Mouse (Mus musculus): Measurements from ENCODE around the gene Isyna1. TPM values are rescaled to one million over a fixed set of nuclear protein-coding genes. Genes with fewer than 3 reads are reported as not detected.
A peak's percentile ranks its signal among the peaks of the same experiment; 100 is the strongest.

Gene Isyna1
- polyA plus RNA-seq, 1 experiment = not detected

DNA sequence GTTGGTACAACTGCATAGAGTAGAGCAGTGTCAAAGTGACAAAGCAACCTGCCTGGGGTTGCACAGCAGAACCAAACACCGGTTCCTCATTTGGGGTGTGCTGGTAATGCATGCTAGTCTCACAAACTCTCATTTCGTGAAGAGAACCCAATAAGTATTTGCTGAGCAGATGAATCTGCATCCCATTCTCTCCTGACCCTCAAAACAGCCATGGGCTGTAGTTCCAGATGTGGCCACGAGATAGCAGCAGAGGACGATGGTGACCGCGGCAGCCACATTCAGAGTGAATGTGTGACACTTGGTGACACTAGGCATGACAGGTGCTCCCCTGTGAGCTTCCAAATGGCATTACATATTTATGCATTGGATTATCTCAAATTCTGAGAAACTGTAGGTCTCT is 17.7 kb downstream of the Isyna1 start:
- Histone ChIP-seq H3K27ac (ENCODE audit: insufficient read depth, low read depth, low read length) (peak overlapping the region; percentile 72), H3K4me1 (ENCODE audit: control insufficient read depth, insufficient read depth, low read length) (peaks cover 44% of the 10 kb centered on the region), H3K4me3 (ENCODE audit: insufficient read depth, low read depth, low read length) (peak overlapping the region; percentile 36)
- TF ChIP-seq CTCF (IDR thresholded peaks at IDR 0.05; ENCODE audit: insufficient read depth, low read depth, low read length) (peak; percentile 79), POLR2A (IDR thresholded peaks at IDR 0.05; ENCODE audit: insufficient read depth, low read depth, low read length) (no peak)
- WGBS = 1% methylated on average over 6 of the region's 6 CpGs

DNA sequence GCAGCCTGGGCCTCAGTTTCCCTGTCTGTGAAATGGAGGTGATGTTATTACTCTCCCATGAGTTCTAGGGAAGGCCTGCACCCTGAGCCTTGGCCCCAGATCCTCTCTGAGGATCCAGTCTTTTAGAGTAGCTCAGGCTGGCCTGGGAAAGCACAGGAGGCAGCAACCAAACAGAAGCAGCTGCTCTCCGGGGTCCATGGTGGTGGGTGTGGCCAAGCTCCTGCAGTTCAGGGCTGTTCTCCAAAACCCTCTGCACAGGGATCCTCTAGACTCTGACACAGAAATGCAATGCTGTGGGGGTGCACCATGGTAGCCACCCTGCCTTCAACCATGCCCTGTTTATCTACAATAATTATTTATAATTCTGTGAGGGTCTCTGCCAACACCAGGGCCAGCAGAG is 19.6 kb downstream of the Isyna1 start:
- Histone ChIP-seq H3K4me1 (ENCODE audit: control insufficient read depth, insufficient read depth, low read length) (peaks cover 29% of the 10 kb centered on the region), H3K27ac (ENCODE audit: insufficient read depth, low read depth, low read length) (no peak overlapping the region), H3K4me3 (ENCODE audit: insufficient read depth, low read depth, low read length) (no peak overlapping the region)
- 4% methylated on average over 1 of the region's 1 CpGs for WGBS
- TF ChIP-seq POLR2A (IDR thresholded peaks at IDR 0.05; ENCODE audit: insufficient read depth, low read depth, low read length) = no peak
- no peak for TF ChIP-seq CTCF (IDR thresholded peaks at IDR 0.05; ENCODE audit: insufficient read depth, low read depth, low read length)

DNA sequence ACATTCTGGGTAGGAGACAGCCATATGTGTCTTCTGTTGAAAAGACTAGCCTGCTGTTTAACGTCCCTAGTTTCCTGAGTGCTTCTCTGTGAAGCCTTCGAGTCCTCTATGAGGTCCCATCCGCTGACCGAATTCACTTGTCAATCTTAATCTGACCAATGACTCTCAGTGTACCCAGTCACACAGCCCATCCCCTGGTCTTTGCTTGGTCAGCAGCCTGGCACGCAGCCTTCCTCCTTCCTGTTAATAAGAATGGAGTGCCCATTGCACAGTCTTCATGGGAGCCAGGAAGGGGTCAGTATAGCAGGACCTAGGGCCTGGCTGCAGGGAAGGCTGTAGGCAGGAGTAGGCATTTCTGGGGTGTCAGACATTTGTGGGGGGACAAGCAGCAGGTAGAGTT is 20.3 kb downstream of the Isyna1 start:
- TF ChIP-seq POLR2A (IDR thresholded peaks at IDR 0.05; ENCODE audit: insufficient read depth, low read depth, low read length) (no peak), CTCF (IDR thresholded peaks at IDR 0.05; ENCODE audit: insufficient read depth, low read depth, low read length) (no peak)
- H3K4me1 ChIP-seq (ENCODE audit: control insufficient read depth, insufficient read depth, low read length) = peaks cover 21% of the 10 kb centered on the region
- H3K4me3 ChIP-seq (ENCODE audit: insufficient read depth, low read depth, low read length) = no peak overlapping the region
- no peak overlapping the region for H3K27ac ChIP-seq (ENCODE audit: insufficient read depth, low read depth, low read length)
- WGBS = 74% methylated on average over 5 of the region's 5 CpGs

DNA sequence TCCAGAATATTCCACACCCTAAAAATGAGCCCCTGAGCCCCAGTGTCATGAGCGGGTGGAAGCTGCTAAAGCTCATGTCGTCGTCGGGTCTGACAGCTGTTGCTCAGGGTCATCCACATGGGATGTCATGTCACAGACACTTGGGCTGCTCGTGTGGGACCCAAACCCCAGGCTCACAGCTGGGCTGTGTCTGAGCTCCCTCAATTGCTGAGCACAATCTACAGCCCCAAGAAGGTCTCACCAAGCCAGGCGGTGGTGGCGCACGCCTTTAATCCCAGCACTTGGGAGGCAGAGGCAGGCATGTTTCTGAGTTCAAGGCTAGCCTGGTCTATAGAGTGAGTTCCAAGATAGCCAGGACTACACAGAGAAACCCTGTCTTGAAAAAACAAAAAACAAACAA is 21.1 kb downstream of the Isyna1 start:
- TF ChIP-seq CTCF (IDR thresholded peaks at IDR 0.05; ENCODE audit: insufficient read depth, low read depth, low read length) = no peak
- TF ChIP-seq POLR2A (IDR thresholded peaks at IDR 0.05; ENCODE audit: insufficient read depth, low read depth, low read length) = no peak
- WGBS = 94% methylated on average over 8 of the region's 8 CpGs

DNA sequence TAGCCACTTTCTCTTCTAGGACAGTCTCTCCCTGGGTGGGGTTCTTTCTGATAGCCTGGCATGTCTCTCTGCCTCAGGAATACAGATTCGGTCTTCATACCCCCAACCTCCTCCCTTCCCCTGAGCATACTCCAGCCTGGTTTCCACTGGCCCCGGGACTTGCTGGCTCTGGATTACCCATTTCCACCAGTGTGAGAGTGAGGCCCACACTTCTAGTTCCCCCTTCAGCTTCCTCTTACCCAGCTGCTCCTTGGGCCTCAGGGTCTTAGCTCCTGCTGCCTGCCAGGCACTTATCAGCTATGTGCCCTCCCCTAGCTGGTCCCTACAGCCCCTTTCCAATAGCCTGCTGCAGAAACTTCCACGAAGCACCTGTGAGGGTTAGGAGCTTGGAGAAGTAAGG is 21.7 kb downstream of the Isyna1 start, which contains the start of gene Lrrc25:
Gene Lrrc25 (plus strand): TSS at position 262 of the 400 bp plus-strand sequence.
- no peak within 1 kb of the TSS for H3K4me3 ChIP-seq (ENCODE audit: insufficient read depth, low read depth, low read length)
- no peak within 1 kb of the TSS for H3K27ac ChIP-seq (ENCODE audit: insufficient read depth, low read depth, low read length)
- WGBS = 96% methylated on average over 3 of the region's 3 CpGs
- peaks cover 12% of the 10 kb centered on the region for H3K4me1 ChIP-seq (ENCODE audit: control insufficient read depth, insufficient read depth, low read length)
- TF ChIP-seq CTCF (IDR thresholded peaks at IDR 0.05; ENCODE audit: insufficient read depth, low read depth, low read length) (no peak), POLR2A (IDR thresholded peaks at IDR 0.05; ENCODE audit: insufficient read depth, low read depth, low read length) (no peak)

More for the DNA sequence above, 21.1 kb downstream of the Isyna1 start:
- Histone ChIP-seq H3K27ac (ENCODE audit: insufficient read depth, low read depth, low read length) (no peak overlapping the region), H3K4me1 (ENCODE audit: control insufficient read depth, insufficient read depth, low read length) (peaks cover 14% of the 10 kb centered on the region), H3K4me3 (ENCODE audit: insufficient read depth, low read depth, low read length) (no peak overlapping the region)

DNA sequence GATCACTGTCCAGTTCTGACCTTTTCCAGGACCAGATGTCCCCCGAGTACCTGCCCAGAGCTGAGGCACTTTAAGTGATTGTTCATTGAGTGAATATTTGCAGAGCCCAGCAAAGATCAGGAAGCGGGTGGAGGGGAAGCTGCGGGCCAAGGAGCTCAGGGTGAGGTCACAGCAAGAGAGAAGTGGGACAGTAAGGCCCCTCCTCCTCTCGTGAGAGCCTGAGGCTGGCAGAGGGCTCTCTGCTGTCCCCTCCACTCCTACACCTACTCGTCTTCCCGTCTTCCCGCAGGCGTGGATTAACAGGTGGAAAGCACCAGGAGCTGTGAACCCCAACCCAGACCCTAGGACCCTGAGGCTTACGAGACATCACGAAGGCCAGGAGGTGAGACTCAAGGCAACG is 22.5 kb downstream of the Isyna1 start:
- no peak for TF ChIP-seq CTCF (IDR thresholded peaks at IDR 0.05; ENCODE audit: insufficient read depth, low read depth, low read length)
- TF ChIP-seq POLR2A (IDR thresholded peaks at IDR 0.05; ENCODE audit: insufficient read depth, low read depth, low read length) = no peak
- 73% methylated on average over 11 of the region's 11 CpGs for WGBS
- no peak overlapping the region for H3K4me3 ChIP-seq (ENCODE audit: insufficient read depth, low read depth, low read length)
- peaks cover 4% of the 10 kb centered on the region for H3K4me1 ChIP-seq (ENCODE audit: control insufficient read depth, insufficient read depth, low read length)
- H3K27ac ChIP-seq (ENCODE audit: insufficient read depth, low read depth, low read length) = no peak overlapping the region

DNA sequence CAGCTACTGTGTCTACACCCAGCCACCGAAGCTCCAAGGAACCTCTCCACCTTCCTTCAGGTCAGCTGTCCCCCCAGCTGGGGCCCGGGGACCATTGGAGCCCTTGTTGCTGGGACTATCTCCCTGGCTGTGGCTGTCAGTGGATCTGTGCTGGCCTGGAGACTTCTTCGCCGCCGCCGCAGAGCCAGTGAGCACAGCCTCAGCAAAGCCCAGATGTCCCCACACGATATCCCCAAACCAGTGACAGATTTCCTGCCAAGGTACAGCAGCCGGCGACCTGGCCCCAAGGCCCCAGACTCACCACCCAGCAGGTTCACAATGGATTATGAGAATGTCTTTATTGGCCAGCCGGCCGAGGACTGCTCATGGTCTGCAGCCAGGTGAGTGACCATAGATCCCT is 23.8 kb downstream of the Isyna1 start:
- no peak overlapping the region for H3K27ac ChIP-seq (ENCODE audit: insufficient read depth, low read depth, low read length)

DNA sequence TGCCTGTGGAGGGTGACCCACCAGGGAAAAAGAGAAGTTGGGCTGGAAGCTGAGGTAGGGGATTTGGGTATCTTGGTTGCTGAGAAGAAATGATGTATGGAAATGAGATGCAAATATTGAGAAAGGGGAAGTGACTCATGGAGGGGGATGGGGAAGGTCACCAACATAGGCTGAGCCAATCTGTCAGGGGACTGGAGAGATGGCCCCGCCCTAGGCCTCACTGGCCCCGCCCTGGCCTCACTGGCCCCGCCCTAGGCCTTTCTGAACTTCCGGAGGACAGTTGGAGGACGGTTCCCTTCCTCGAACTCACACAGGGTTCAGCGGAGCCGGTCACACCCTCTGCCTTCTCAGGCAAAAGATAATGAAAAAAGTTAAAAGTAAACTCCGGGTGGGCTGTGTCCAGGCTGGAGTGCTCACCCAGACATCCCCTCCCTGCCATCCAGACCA is 24.7 kb downstream of the Isyna1 start:
- peaks cover 3% of the 10 kb centered on the region; the same call in 1 of the 2 replicates for H3K4me1 ChIP-seq (ENCODE audit: control insufficient read depth, insufficient read depth, low read length)
- no peak overlapping the region for H3K27ac ChIP-seq (ENCODE audit: insufficient read depth, low read depth, low read length)
- WGBS = 51% methylated on average over 9 of the region's 9 CpGs
- H3K4me3 ChIP-seq (ENCODE audit: insufficient read depth, low read depth, low read length) = no peak overlapping the region
- TF ChIP-seq CTCF (IDR thresholded peaks at IDR 0.05; ENCODE audit: insufficient read depth, low read depth, low read length) (no peak), POLR2A (IDR thresholded peaks at IDR 0.05; ENCODE audit: insufficient read depth, low read depth, low read length) (no peak)

More for the DNA sequence above, 23.8 kb downstream of the Isyna1 start:
- Histone ChIP-seq H3K4me1 (ENCODE audit: control insufficient read depth, insufficient read depth, low read length) (peaks cover 3% of the 10 kb centered on the region; the same call in 1 of the 2 replicates), H3K4me3 (ENCODE audit: insufficient read depth, low read depth, low read length) (no peak overlapping the region)
- TF ChIP-seq POLR2A (IDR thresholded peaks at IDR 0.05; ENCODE audit: insufficient read depth, low read depth, low read length) (no peak), CTCF (IDR thresholded peaks at IDR 0.05; ENCODE audit: insufficient read depth, low read depth, low read length) (no peak)
- 85% methylated on average over 11 of the region's 11 CpGs for WGBS

DNA sequence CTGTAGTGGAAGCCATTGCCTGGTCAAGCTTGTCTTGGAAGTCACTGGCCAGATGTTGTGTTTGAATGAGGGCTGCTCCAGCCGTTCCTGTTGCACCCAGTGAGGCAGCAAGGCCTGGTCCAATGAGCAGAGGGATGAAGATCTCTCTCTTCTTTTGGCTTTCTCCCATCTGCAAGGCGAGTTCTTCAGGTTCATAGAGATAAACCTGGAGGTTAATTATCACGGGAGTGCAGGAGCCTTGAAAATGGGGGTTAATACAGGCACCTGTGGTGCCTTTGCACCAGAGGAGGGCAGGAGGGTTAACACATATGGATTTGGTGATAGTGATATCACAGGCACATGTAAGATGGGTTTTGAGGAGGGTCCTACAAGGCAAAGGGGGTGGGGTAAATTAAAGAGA is 28.0 kb downstream of the Isyna1 start:
- Histone ChIP-seq H3K4me3 (ENCODE audit: insufficient read depth, low read depth, low read length) (no peak overlapping the region), H3K4me1 (ENCODE audit: control insufficient read depth, insufficient read depth, low read length) (peaks cover 3% of the 10 kb centered on the region; the same call in 1 of the 2 replicates), H3K27ac (ENCODE audit: insufficient read depth, low read depth, low read length) (no peak overlapping the region)
- TF ChIP-seq CTCF (IDR thresholded peaks at IDR 0.05; ENCODE audit: insufficient read depth, low read depth, low read length) (no peak), POLR2A (IDR thresholded peaks at IDR 0.05; ENCODE audit: insufficient read depth, low read depth, low read length) (no peak)
- WGBS = 83% methylated on average over 3 of the region's 3 CpGs

DNA sequence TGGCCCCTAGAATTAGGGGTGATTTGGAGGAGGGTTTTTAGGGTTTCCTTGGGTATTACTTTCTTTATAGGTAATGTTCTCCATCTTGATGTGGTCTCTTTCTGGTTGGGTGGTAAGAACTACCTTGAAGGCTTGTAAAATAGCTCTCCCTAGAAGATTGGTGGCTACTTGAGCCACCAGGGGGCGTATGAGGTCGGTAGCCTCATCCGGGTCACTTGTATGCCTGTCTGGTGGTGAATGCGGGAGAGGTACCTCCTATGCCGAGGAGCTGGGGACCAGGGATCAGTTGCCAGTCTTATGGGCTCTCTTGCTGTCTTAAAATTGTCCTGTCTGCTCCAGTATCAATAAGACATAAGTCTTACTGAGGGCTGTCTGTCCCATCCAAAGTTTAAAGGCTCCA is 30.9 kb downstream of the Isyna1 start:
- 10% methylated on average over 5 of the region's 5 CpGs for WGBS
- Histone ChIP-seq H3K4me3 (ENCODE audit: insufficient read depth, low read depth, low read length) (no peak overlapping the region), H3K4me1 (ENCODE audit: control insufficient read depth, insufficient read depth, low read length) (peaks cover 14% of the 10 kb centered on the region), H3K27ac (ENCODE audit: insufficient read depth, low read depth, low read length) (no peak overlapping the region)
- TF ChIP-seq POLR2A (IDR thresholded peaks at IDR 0.05; ENCODE audit: insufficient read depth, low read depth, low read length) (no peak), CTCF (IDR thresholded peaks at IDR 0.05; ENCODE audit: insufficient read depth, low read depth, low read length) (no peak)

Measured in olfactory bulb, adult 2 months (tissue).